Mouse (Mus musculus) cerebellum, adult 2 months (tissue): ENCODE measurements around the gene Myg1. TPM values are rescaled to one million over a fixed set of nuclear protein-coding genes. Genes with fewer than 3 reads are reported as not detected.

Source experiments
- DNase-seq, 2 experiments: peaks; one replicate each; pipeline ENCODE4 v3.0.0; 2021
- H3K27ac ChIP-seq: fragments of 200-500 bp; 2 replicates; pipeline ENCODE4 v1.5.1; 2012; ENCODE audit warnings: low read length, control low read depth, inconsistent platforms; ENCODE audit not compliant: insufficient read depth
- H3K27me3 ChIP-seq: fragments of 200-500 bp; 2 replicates; pipeline ENCODE4 v1.6.1; 2012; ENCODE audit warnings: inconsistent platforms, mild to moderate bottlenecking, low read length, moderate library complexity; ENCODE audit not compliant: control insufficient read depth, insufficient read depth
- H3K4me1 ChIP-seq: fragments of 200-500 bp; 2 replicates; pipeline ENCODE4 v1.6.1; 2011; ENCODE audit warnings: low read length; ENCODE audit not compliant: control insufficient read depth, insufficient read depth
- H3K4me3 ChIP-seq: fragments of 200-500 bp; replicated peaks from 2 replicates; pipeline ENCODE3; 2011; ENCODE audit warnings: mild to moderate bottlenecking, low read depth, low read length, control low read depth; ENCODE audit not compliant: insufficient read depth
- CTCF ChIP-seq: fragments of 200-500 bp; IDR thresholded peaks from 2 replicates; pipeline ENCODE4 v1.5.1; 2011; ENCODE audit warnings: low read depth, mild to moderate bottlenecking, control low read depth, low read length, moderate library complexity, borderline replicate concordance; ENCODE audit not compliant: insufficient read depth
- POLR2A ChIP-seq: fragments of 200-500 bp; IDR thresholded peaks from 2 replicates; pipeline ENCODE4 v1.6.1; 2011; ENCODE audit warnings: low read length, control low read depth, borderline replicate concordance; ENCODE audit not compliant: insufficient read depth
- WGBS: fragments of 180-500 bp; shearing (Covaris S2); methylation state at CpG from one replicate; pipeline ENCODE4 v1.1.7; 2018; 5-methylcytosine and 5-hydroxymethylcytosine counted together
- polyA plus RNA-seq: library from polyadenylated mRNA; depleted of rRNA; stranded (reverse); fragments of >200 nt; gene quantifications from 2 replicates; pipeline ENCODE4 v1.2.3, GENCODE M21; 2012; rRNA removed

Myg1 gene
- polyA plus RNA-seq, 1 experiment, result 106 TPM

- WGBS, result 2% methylated on average over 7 of the region's 7 CpGs
- peak overlapping the region; percentile 50; the same call in 1 of the 2 replicates for H3K27ac ChIP-seq
These were observed 45.6 kb downstream of the Myg1 start for GRCm38 (mm10) chr15:102377163-102377543.

DNA sequence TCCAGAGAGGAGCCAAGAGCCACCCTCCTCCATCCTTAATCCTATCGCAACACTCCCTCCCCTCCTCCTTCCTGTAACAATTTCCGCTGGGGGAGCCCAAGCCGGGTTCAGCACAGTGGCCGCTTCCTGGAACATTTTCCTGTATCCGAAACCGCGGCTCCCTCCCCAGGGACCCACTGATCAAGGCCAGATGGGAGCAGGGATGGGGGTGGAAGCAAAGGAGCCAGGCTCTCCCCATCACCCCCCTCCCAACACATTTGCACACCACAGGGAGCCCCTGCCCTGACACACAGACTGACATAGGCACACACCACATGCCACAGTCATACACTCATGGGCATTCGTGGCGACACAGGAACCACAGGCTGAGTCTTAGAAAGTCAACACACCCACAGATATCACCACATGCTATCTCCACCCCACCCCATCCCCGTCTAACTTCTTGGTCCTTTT is 46.3 kb downstream of the Myg1 start:
- no peak for TF ChIP-seq CTCF
- TF ChIP-seq POLR2A, result no peak
- Histone ChIP-seq H3K4me1 (peaks cover 9% of the 10 kb centered on the region; the same call in 1 of the 2 replicates), H3K27me3 (no peaks in the 10 kb centered on the region), H3K27ac (no peak overlapping the region), H3K4me3 (no peak overlapping the region)
- 20% methylated on average over 10 of the region's 10 CpGs for WGBS
- DNase-seq, result no peak

More at GRCm38 (mm10) chr15:102377163-102377543, 45.6 kb downstream of the Myg1 start:
- H3K27me3 ChIP-seq, result no peaks in the 10 kb centered on the region
- TF ChIP-seq CTCF (peak; percentile 30; the same call in 1 of the 2 replicates), POLR2A (no peak)
- H3K4me1 ChIP-seq, result peaks cover 9% of the 10 kb centered on the region; the same call in 1 of the 2 replicates
- peak overlapping the region; percentile 52 for H3K4me3 ChIP-seq
- DNase-seq, result peak; percentile 40 to 52

DNA sequence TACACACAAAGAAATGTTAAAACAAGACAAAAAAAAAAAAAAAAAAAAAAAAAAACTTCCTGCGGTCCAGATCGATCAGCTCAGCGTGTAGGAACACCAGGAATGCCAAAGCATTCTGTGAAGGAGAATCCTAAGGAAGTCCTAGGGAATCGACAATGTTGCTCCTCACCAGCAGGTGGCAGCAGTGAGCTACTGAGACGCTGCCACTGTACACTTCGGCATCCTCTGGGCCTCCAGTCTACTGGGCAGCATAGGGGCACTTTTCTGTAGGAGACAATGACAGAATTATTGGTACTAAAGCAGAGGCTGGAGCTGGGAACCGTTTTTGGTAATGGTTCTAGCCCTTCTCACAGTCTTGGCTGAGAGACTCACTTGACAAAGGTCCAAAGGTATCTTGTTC is 50.1 kb downstream of the Myg1 start:
- DNase-seq, result peak; percentile 77 to 84
- WGBS, result 2% methylated on average over 7 of the region's 7 CpGs
- Histone ChIP-seq H3K4me3 (no peak overlapping the region), H3K27me3 (no peaks in the 10 kb centered on the region), H3K4me1 (peaks cover 9% of the 10 kb centered on the region; the same call in 1 of the 2 replicates), H3K27ac (no peak overlapping the region)
- no peak for TF ChIP-seq POLR2A
- TF ChIP-seq CTCF, result peak; percentile 98

DNA sequence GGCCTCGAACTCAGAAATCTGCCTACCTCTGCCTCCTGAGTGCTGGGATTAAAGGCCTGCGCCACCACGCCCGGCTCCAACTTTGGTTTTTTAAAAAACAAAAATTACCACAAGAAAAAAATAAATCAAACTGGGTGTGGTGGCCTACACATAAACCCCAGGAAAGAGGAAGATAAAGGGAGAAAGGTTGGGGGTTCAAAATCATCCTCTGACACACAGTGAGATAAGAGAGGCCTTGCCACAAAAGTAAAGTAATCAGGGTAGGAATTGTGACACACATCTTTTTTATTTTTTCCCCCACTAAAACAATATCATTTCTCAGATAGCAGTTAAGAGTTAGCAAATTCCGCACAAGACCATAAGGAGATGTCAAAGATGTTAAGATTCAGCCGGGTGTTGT is 52.2 kb downstream of the Myg1 start:
- H3K27me3 ChIP-seq, result no peaks in the 10 kb centered on the region
- H3K4me3 ChIP-seq, result no peak overlapping the region
- H3K27ac ChIP-seq, result no peak overlapping the region
- TF ChIP-seq CTCF (no peak), POLR2A (no peak)
- DNase-seq, result no peak
- WGBS, result 96% methylated on average over 6 of the region's 6 CpGs
- no peaks in the 10 kb centered on the region for H3K4me1 ChIP-seq

DNA sequence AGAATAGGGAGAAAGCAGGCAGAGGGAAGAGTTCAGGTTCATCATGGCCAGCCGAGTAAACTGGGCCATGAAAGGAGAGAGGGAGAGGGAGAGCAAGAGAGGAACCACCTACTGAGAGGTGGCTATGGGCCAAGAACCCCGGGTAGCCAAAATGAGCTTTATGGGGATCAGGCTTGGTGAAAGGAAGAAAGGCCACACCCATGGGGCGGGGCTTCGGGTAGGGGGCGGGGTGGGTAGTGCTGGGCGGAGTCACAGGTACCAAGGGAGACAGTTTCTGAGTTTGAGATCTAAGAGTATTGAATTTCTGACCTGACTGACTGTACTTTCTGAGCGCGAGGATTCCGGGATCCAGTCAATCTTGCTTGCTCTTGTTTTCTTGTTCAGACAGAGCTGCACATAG is 55.1 kb downstream of the Myg1 start:
- DNase-seq, result no peak
- 53% methylated on average over 9 of the region's 9 CpGs for WGBS
- Histone ChIP-seq H3K27me3 (no peaks in the 10 kb centered on the region), H3K27ac (no peak overlapping the region), H3K4me3 (no peak overlapping the region), H3K4me1 (no peaks in the 10 kb centered on the region)
- TF ChIP-seq CTCF (no peak), POLR2A (no peak)

Other genes starting within 250 kb of the Myg1 start
- gene Tns2, start 231.3 kb upstream of the Myg1 start, polyA plus RNA-seq, result 33.6 and 33.7 TPM in 2 replicates
- gene Spryd3, start 195.5 kb upstream of the Myg1 start, polyA plus RNA-seq, result 159 and 161 TPM in 2 replicates
- 15.0 and 18.7 TPM in 2 replicates for gene Igfbp6, start 187.3 kb upstream of the Myg1 start, polyA plus RNA-seq
- gene Soat2, start 181.2 kb upstream of the Myg1 start, polyA plus RNA-seq, result 0.08 TPM in 1 of 2 replicates, not detected in the other
- gene Zfp740, start 128.5 kb upstream of the Myg1 start, polyA plus RNA-seq, result 79.3 and 81.7 TPM in 2 replicates
- 53.0 and 60.3 TPM in 2 replicates for gene Csad, start 127.0 kb upstream of the Myg1 start, polyA plus RNA-seq
- 5.2 and 8.4 TPM in 2 replicates for gene Itgb7, start 99.8 kb upstream of the Myg1 start, polyA plus RNA-seq
- 12.8 and 12.9 TPM in 2 replicates for gene Rarg, start 74.2 kb upstream of the Myg1 start, polyA plus RNA-seq
- gene Gm9918, start 61.1 kb upstream of the Myg1 start, polyA plus RNA-seq, result 0.13 and 0.15 TPM in 2 replicates
- gene Mfsd5, start 52.3 kb upstream of the Myg1 start, polyA plus RNA-seq, result 60.9 and 62.3 TPM in 2 replicates
- gene Espl1, start 35.4 kb upstream of the Myg1 start, polyA plus RNA-seq, result 0.62 and 0.86 TPM in 2 replicates
- gene Pfdn5, start 5.6 kb upstream of the Myg1 start, polyA plus RNA-seq, result 318 and 360 TPM in 2 replicates
- gene Aaas, start 19.1 kb downstream of the Myg1 start, polyA plus RNA-seq, result 29.7 and 33.1 TPM in 2 replicates
- 1.4 TPM in 2 replicates for gene Sp7, start 35.5 kb downstream of the Myg1 start, polyA plus RNA-seq
- gene Sp1, start 74.4 kb downstream of the Myg1 start, polyA plus RNA-seq, result 12.6 and 14.1 TPM in 2 replicates
- 3.2 TPM in 2 replicates for gene Amhr2, start 113.7 kb downstream of the Myg1 start, polyA plus RNA-seq
- gene Prr13, start 127.3 kb downstream of the Myg1 start, polyA plus RNA-seq, result 160 and 164 TPM in 2 replicates
- gene Pcbp2, start 138.8 kb downstream of the Myg1 start, polyA plus RNA-seq, result 539 and 562 TPM in 2 replicates
- not detected in 2 replicates for gene Gm10337, start 172.0 kb downstream of the Myg1 start, polyA plus RNA-seq
- 130 and 149 TPM in 2 replicates for gene Map3k12, start 185.4 kb downstream of the Myg1 start, polyA plus RNA-seq
- 121 and 131 TPM in 2 replicates for gene Tarbp2, start 186.5 kb downstream of the Myg1 start, polyA plus RNA-seq
- 8.5 and 10.4 TPM in 2 replicates for gene Npff, start 193.2 kb downstream of the Myg1 start, polyA plus RNA-seq